Mouse (Mus musculus) limb, embryonic 13.5 days (tissue): Measurements from ENCODE around the gene Syt17. TPM values are rescaled to one million over a fixed set of nuclear protein-coding genes. Genes with fewer than 3 reads are reported as not detected.

Experiments used
- ATAC-seq: fragments of 200-750 bp; cut with Nextera tagmentation; 2 replicates; pipeline ENCODE4 v1.8.0; 2017; ENCODE audit warnings: low read depth, moderate number of reproducible peaks, moderate TSS enrichment; ENCODE audit not compliant: low FRiP score
- H3K27ac ChIP-seq: fragments of 300-500 bp; sonication (generic); 2 replicates; pipeline ENCODE4 v1.5.1; 2015; ENCODE audit warnings: inconsistent platforms, mild to moderate bottlenecking, moderate library complexity
- H3K27me3 ChIP-seq: fragments of 300-500 bp; sonication (generic); 2 replicates; pipeline ENCODE4 v1.6.1; 2015; ENCODE audit warnings: mild to moderate bottlenecking, inconsistent platforms
- H3K36me3 ChIP-seq: fragments of 300-500 bp; sonication (generic); 2 replicates; pipeline ENCODE4 v1.6.1; 2015; ENCODE audit warnings: inconsistent platforms, mild to moderate bottlenecking, moderate library complexity
- H3K4me1 ChIP-seq: fragments of 300-500 bp; sonication (generic); 2 replicates; pipeline ENCODE4 v1.6.1; 2015; ENCODE audit warnings: inconsistent platforms
- H3K4me2 ChIP-seq: fragments of 300-500 bp; sonication (generic); replicated peaks from 2 replicates; pipeline ENCODE4 v1.6.1; 2015; ENCODE audit warnings: inconsistent platforms, mild to moderate bottlenecking, moderate library complexity
- H3K4me3 ChIP-seq: fragments of 300-500 bp; sonication (generic); 2 replicates; pipeline ENCODE4 v1.5.1; 2015; ENCODE audit warnings: moderate library complexity, mild to moderate bottlenecking, inconsistent platforms
- H3K9ac ChIP-seq: fragments of 300-500 bp; sonication (generic); 2 replicates; pipeline ENCODE4 v1.6.1; 2015; ENCODE audit warnings: mild to moderate bottlenecking, inconsistent platforms
- H3K9me3 ChIP-seq: fragments of 300-500 bp; sonication (generic); 2 replicates; pipeline ENCODE4 v1.6.1; 2016; ENCODE audit warnings: inconsistent platforms
- whole genome bisulfite sequencing: fragments of 180-500 bp; shearing (Covaris S2); methylation state at CpG from one replicate; pipeline ENCODE4 v1.1.7; 2015; 5-methylcytosine and 5-hydroxymethylcytosine counted together
- polyA plus RNA-seq: library from polyadenylated mRNA; unstranded; fragments of >200 nt; fragmentation: Nextera tagmentation; extraction: Ambion mirVana; gene quantifications from 2 replicates; pipeline ENCODE4 v1.2.1, GENCODE M21; 2015

Syt17 gene
- 1.8 and 2.2 TPM in 2 replicates for polyA plus RNA-seq

DNA sequence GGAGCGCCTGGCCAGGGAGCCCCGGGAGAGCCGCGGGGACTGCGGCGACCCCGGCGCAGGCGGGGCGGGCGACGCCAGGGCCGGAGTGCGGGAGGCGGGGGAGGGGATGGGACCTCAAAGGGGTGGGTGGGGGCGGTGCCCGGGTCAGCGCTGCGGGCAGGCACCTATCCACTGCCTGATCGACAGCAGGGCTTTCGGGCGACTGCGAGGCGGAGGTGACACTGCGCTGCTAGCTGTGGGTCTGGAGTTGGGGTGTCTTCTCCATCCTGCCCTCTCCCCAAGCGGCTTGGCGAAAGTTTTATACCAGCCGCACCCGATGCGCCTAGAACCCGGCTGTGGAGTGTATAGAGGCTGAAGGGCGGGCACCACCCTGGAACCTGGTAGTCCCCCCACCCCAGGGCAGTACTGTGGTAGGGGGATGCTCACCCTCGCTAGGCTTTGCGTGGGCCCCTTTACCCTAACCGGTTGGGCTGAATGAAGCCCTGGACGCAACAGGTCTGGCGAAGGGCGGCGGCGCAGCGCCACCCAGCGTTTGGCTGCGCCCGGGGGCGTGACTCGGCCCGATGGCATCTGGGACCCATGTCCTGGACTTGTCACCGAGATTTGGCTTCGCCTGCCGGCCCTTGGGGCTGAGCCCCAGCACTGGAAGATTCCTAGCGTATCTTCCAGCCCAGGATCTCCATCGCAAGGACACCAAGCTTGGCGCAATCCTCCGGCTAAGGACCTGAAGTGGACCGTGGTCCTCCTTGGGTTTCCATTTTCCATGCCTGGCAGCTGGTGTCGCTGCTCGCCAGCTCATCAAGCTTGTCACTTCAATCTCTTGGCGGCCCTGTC is at the start of gene Syt17:
Gene Syt17 (minus strand): TSS at position 89 of the 834 bp plus-strand sequence.
- H3K4me1 ChIP-seq: peaks cover 25% of the 10 kb centered on the region
- peak; percentile 66; the same call in 1 of the 2 replicates for ATAC-seq
- under 1% methylated on average over 58 of the region's 58 CpGs for WGBS
- H3K9ac ChIP-seq: peak within 1 kb of the TSS; percentile 73
- H3K9me3 ChIP-seq: no peaks in the 10 kb centered on the region
- peaks cover 49% of the 10 kb centered on the region for H3K27me3 ChIP-seq
- peak within 1 kb of the TSS; percentile 98 for H3K4me2 ChIP-seq
- no peaks in the 10 kb centered on the region for H3K36me3 ChIP-seq
- no peak within 1 kb of the TSS for H3K27ac ChIP-seq
- peak within 1 kb of the TSS; percentile 67 for H3K4me3 ChIP-seq

DNA sequence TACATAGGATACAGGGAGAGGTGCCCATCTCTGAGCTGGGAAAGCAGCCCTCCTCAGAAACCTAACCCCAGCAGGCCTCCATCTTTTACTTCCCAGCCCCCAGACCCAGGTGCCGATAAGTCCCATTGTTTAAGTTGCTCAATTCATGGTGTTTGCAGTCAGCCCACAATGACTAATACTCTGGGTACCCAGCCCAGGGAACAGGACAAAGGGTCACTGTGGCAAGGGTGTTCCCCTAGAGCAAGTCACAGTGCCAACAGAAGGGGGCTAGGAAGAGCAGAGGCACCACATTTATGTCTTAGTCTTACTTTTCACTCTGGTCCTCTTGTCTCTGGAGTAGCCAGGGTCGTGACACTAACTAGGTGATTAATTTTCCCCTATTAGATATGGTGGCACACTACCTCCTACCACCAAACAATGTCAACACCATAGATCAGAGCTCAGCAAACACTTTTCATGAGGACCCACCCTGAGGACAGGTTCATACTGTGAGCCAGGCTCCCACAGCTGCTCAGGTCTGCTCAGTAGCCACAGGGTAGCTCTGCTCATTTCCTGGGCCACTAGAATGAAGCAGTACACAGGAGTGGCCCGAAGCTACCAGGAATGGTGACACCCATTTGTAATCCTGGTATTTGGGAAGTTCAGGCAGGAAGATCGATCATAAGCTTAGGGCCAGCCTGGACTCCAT is 47.0 kb upstream of the Syt17 start:
- no peaks in the 10 kb centered on the region for H3K9me3 ChIP-seq
- no peak overlapping the region for H3K27ac ChIP-seq
- peaks cover 14% of the 10 kb centered on the region for H3K4me1 ChIP-seq
- H3K4me3 ChIP-seq: no peak overlapping the region
- no peak overlapping the region for H3K4me2 ChIP-seq
- ATAC-seq: no peak
- no peak overlapping the region for H3K9ac ChIP-seq
- peaks cover 8% of the 10 kb centered on the region for H3K27me3 ChIP-seq
- 77% methylated on average over 4 of the region's 4 CpGs for WGBS
- peaks cover 5% of the 10 kb centered on the region for H3K36me3 ChIP-seq

DNA sequence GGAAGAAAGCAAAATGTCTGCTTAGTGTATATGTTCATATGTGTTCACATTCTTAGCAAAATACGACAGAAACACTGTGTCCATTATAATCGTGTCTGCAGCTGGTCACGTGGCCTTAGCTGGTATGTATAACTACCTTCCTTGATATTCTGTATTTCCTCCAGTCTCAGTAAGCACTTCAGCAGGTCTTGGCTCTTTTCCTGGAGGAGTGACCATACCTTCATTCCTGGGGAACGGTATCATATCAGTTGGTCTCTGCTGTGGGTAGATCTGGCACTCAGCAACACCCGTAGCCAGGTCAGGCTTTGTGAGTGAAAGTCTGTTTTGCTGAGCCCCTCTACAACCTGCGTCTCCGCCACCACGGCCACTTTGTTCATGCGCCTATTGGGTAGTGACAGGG is 45.9 kb upstream of the Syt17 start:
- ATAC-seq: no peak
- Histone ChIP-seq H3K27me3 (peaks cover 16% of the 10 kb centered on the region), H3K4me3 (no peak overlapping the region), H3K9ac (no peak overlapping the region), H3K9me3 (no peaks in the 10 kb centered on the region), H3K36me3 (peaks cover 14% of the 10 kb centered on the region), H3K4me2 (no peak overlapping the region), H3K4me1 (peaks cover 26% of the 10 kb centered on the region), H3K27ac (no peak overlapping the region)
- 87% methylated on average over 9 of the region's 9 CpGs for WGBS

DNA sequence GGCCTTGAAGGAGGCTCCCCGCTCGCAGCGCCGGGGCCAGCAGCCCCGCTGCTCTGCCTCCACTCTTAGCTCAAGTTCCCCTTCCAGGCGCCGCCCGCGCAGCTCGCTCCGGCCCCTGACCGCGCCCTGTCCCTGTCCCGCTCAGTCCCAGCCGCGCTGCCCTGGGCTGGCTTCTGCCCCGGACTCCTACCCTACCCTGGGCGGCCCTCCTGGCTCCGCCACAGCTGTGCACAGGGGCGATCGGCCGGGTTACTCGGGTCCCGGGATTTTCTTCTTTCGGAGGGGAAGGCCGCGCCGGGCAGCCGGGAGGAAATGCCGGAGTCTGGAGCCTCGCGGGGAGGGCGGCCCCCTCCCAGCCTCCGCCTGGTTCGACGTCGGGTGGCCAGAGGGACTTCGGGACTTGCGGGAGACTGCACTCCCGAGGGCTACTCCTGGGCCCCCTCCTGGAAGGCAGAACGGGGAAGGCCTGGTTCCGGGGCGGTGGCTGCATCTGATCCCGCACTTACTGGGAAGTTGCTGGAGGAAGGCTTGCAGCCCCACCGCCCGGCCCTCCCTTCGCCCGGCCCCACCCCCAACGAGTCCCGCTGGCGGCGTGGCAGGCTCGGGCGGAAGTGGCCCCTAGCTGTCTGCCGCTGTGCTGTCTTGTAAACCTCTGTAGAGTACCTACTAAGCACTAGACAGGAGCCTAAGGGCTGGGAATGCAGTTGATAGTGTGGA is 43.6 kb upstream of the Syt17 start, which contains the start of gene Itpripl2:
Gene Itpripl2 (minus strand): TSS at position 545 of the 717 bp plus-strand sequence.
- Histone ChIP-seq H3K4me3 (peak within 1 kb of the TSS; percentile 82), H3K4me1 (peaks cover 45% of the 10 kb centered on the region), H3K36me3 (peaks cover 17% of the 10 kb centered on the region), H3K27me3 (peaks cover 16% of the 10 kb centered on the region), H3K9me3 (no peaks in the 10 kb centered on the region), H3K4me2 (peak within 1 kb of the TSS; percentile 89), H3K27ac (peak within 1 kb of the TSS; percentile 83), H3K9ac (peak within 1 kb of the TSS; percentile 96)
- ATAC-seq: peak; percentile 86
- WGBS: under 1% methylated on average over 51 of the region's 55 CpGs

DNA sequence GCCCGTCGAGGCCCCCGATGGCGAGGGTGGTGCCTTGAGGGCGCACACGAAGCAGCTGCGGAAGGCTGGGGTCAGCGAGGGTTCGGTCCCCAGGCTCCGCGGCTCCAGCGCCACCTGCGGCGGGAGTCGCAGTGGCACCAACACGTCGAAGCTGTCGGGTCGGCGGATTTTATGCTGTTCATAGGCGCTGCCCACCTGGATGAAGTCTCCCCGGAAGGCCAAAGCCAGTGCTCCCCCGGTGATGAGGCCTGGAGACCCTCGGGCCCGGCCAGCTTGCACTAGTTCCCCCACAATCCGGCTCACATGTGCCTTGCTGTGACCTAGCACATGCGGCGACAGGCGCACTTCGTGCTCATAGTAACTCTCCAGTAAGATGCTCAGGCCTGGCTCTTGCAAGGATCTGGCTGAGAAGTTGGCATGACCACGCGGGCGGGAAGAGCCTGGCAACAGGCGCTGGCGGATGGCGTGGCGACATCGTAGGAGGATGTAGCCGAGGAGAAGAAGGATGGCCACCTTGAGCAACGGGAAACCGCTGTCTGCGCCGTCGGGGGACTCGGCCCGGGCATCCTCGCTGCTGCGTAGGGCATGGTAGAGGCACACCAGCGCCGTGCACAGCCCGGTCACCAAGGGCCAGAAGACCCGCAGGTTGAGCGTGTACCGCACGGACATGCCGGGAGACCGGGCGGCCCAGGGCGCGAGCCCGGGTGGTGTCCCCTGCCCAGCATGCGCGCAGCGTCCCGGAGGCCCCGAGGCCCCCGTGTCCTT is 42.8 kb upstream of the Syt17 start:
- Histone ChIP-seq H3K27me3 (peaks cover 16% of the 10 kb centered on the region), H3K27ac (peak overlapping the region; percentile 83), H3K9me3 (no peaks in the 10 kb centered on the region), H3K4me3 (peak overlapping the region; percentile 82), H3K4me1 (peaks cover 46% of the 10 kb centered on the region), H3K9ac (peak overlapping the region; percentile 96), H3K4me2 (peak overlapping the region; percentile 89), H3K36me3 (peaks cover 20% of the 10 kb centered on the region)
- ATAC-seq: no peak
- WGBS: 4% methylated on average over 66 of the region's 67 CpGs

DNA sequence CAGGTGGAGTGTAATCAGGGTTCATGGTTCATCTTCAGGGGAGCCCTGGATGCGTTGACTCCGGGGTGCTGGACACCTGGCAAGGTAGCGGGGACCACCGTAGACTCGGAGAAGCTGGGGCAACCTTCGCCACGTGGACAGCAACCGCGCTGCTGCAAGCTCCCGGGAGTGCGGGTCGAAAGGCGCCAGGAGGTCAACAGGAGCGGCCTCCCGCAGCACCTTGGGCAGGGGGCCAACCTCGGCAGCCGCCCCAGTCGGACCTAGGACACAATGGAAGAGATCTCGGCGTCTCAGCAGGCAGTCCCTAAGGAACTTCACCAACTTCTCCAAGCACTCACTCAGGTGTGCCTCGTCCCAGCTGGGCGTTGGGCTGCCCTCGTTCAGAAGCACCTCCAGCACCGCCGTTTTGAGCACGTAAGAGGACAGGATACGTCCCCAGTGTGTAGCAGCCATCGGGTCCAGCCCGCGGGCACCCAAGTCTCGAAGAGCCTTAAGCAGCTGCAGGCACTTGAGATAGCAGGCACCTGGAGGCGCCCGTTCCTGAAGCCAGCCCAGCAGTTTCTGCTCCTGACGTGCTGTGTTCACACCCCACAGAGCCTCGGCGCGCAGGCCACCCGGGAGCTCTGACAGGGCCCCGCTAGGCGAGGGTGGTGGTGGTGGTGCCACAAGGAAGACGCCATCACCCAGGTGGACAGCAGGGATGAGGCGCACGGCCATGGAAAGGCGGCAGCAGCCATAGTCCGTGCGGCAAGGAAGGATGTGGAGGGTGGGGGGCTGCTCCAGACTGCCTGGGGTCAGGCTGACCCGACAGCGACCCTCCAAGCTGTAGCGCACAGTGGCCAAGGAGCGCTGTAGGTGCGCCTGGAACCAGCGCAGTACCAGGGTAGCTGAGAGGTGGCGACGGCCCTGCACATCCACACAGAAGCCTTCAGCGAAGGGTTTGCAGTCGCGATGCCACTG is 42.0 kb upstream of the Syt17 start:
- H3K4me2 ChIP-seq: peak overlapping the region; percentile 89
- 30% methylated on average over 57 of the region's 57 CpGs for WGBS
- ATAC-seq: 0 out of 2 replicates have a peak, but pooled peaks have one; percentile 16
- H3K4me1 ChIP-seq: peaks cover 46% of the 10 kb centered on the region
- H3K27me3 ChIP-seq: peaks cover 16% of the 10 kb centered on the region
- H3K4me3 ChIP-seq: peak overlapping the region; percentile 82
- H3K36me3 ChIP-seq: peaks cover 26% of the 10 kb centered on the region
- H3K9ac ChIP-seq: peak overlapping the region; percentile 96
- H3K27ac ChIP-seq: no peak overlapping the region
- H3K9me3 ChIP-seq: no peaks in the 10 kb centered on the region

DNA sequence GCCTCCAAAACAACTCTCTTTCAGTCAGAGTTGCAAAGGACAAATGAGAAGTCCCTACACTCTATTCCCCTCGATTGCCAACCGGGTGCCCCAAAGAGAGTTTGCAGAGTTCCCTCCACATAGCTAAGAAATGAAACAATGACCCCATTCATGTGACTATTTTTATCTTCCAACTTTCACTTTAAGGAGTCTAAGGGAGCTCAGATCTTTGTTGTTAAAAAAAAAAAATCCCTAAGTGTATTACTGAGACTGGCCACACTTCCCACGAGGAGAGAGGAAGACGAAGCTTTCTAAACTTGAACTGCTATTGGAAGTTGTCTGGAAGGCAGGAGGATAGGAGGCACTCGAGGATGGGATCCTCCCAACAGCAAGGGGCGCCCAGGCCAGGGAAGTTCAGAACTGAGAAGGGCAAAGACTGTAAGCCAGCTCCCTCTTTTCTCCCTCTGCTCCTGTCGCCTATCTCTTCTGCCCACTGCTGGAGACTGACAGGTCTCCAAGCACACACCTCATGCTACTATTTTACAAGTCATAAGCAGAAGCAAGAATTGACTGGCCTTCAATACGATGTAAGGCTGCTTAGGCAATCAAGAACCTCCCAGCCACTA is 40.1 kb upstream of the Syt17 start:
- H3K27ac ChIP-seq: no peak overlapping the region
- ATAC-seq: no peak
- H3K27me3 ChIP-seq: peaks cover 16% of the 10 kb centered on the region
- H3K4me1 ChIP-seq: peaks cover 46% of the 10 kb centered on the region
- H3K4me3 ChIP-seq: peak overlapping the region; percentile 15
- no peaks in the 10 kb centered on the region for H3K9me3 ChIP-seq
- 36% methylated on average over 8 of the region's 8 CpGs for WGBS
- peaks cover 37% of the 10 kb centered on the region for H3K36me3 ChIP-seq
- 0 out of 2 replicates have a peak overlapping the region, but pooled peaks have one; percentile 25 for H3K9ac ChIP-seq
- peak overlapping the region; percentile 89 for H3K4me2 ChIP-seq

DNA sequence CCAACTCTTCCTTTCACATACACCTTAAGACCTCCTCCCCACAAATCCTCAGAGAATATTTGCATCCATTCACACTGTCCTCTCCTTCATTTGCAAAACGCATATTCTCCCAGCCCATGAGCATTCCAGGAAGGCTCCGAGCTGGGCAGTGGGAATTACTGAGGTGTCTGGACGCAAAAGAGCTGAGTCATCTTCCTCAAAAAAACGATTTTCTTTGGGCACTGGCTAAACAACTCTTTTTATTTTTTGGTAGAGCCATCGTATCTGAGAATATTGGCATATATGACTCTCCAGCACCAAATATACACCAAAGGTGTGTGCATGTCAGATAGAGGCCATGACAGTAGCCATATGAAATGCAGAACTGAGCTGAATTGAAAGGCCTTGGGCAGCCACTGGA is 38.9 kb upstream of the Syt17 start:
- WGBS: 63% methylated on average over 5 of the region's 5 CpGs
- H3K27ac ChIP-seq: no peak overlapping the region

DNA sequence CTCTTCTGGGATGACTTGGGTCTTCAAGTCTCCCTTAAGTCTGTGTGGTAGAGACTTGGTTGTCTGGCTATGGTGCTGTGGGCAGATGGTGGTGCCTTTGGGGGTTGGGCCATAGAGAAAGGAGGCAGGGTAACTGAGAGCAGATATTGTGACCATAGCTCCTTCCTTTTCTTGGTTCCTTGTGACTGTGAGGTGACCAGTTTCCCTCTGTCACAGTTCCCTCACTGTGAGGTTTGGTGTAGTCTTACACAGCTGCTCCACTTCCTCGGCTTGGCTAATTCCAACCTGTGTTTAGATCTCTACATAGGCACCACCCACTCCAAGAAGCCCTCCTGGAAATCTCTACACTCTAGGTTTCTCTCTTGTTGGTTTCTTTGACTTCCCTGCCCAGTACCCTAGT is 36.0 kb upstream of the Syt17 start:
- WGBS: 72% methylated on average over 1 of the region's 1 CpGs
- H3K27me3 ChIP-seq: no peaks in the 10 kb centered on the region
- no peak overlapping the region for H3K4me2 ChIP-seq
- no peak overlapping the region for H3K27ac ChIP-seq
- no peak overlapping the region for H3K4me3 ChIP-seq
- peaks cover 29% of the 10 kb centered on the region for H3K4me1 ChIP-seq
- ATAC-seq: no peak
- peaks cover 23% of the 10 kb centered on the region; the same call in 1 of the 2 replicates for H3K36me3 ChIP-seq
- no peak overlapping the region for H3K9ac ChIP-seq
- H3K9me3 ChIP-seq: no peaks in the 10 kb centered on the region

More for the DNA sequence above, 38.9 kb upstream of the Syt17 start:
- H3K36me3 ChIP-seq: peaks cover 37% of the 10 kb centered on the region
- no peak overlapping the region for H3K9ac ChIP-seq
- ATAC-seq: no peak
- H3K4me1 ChIP-seq: peaks cover 42% of the 10 kb centered on the region
- H3K27me3 ChIP-seq: peaks cover 16% of the 10 kb centered on the region
- no peak overlapping the region for H3K4me3 ChIP-seq
- H3K9me3 ChIP-seq: no peaks in the 10 kb centered on the region
- no peak overlapping the region for H3K4me2 ChIP-seq

DNA sequence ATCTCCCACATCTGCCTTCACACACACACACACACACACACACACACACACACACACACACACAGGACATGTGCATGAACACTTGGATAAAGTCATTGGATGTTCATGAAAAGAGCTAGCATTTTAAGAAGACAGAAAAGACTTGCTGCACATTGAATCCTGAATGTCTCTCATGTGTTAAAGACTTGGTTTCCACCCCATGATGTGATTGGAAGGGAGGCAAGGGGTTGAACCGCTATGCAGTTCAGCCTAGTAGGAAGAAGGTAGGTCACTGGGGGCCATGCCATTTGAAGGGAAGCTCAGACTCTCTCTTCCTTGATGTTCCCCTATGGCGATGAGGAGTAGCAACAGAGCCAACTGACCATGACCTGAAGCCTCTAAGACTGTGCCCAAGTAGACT is 34.0 kb upstream of the Syt17 start:
- Histone ChIP-seq H3K27ac (no peak overlapping the region), H3K4me1 (peaks cover 21% of the 10 kb centered on the region), H3K4me3 (no peak overlapping the region), H3K9ac (no peak overlapping the region), H3K4me2 (no peak overlapping the region), H3K9me3 (no peaks in the 10 kb centered on the region), H3K27me3 (no peaks in the 10 kb centered on the region), H3K36me3 (peaks cover 20% of the 10 kb centered on the region; the same call in 1 of the 2 replicates)
- WGBS: 90% methylated on average over 2 of the region's 2 CpGs
- ATAC-seq: no peak
